Mouse (Mus musculus) heart, embryonic 13.5 days (tissue): ENCODE measurements around the gene Frmd8. TPM values are rescaled to one million over a fixed set of nuclear protein-coding genes. Genes with fewer than 3 reads are reported as not detected.

Experiments
- ATAC-seq: fragments of 200-750 bp; cut with Nextera tagmentation; 2 replicates; pipeline ENCODE4 v1.8.0; 2017; ENCODE audit warnings: moderate TSS enrichment; ENCODE audit not compliant: insufficient number of reproducible peaks, low FRiP score, low TSS enrichment; ENCODE audit errors: extremely low read depth
- H3K27ac ChIP-seq: fragments of 300-500 bp; sonication (generic); replicated peaks from 2 replicates; pipeline ENCODE4 v1.5.1; 2015; ENCODE audit warnings: moderate library complexity, mild to moderate bottlenecking, inconsistent platforms
- H3K27me3 ChIP-seq: fragments of 300-500 bp; sonication (generic); replicated peaks from 2 replicates; pipeline ENCODE4 v1.6.1; 2015; ENCODE audit warnings: mild to moderate bottlenecking, inconsistent platforms
- H3K36me3 ChIP-seq: fragments of 300-500 bp; sonication (generic); 2 replicates; pipeline ENCODE4 v1.6.1; 2015; ENCODE audit warnings: mild to moderate bottlenecking, inconsistent platforms
- H3K4me1 ChIP-seq: fragments of 300-500 bp; sonication (generic); 2 replicates; pipeline ENCODE4 v1.6.1; 2015; ENCODE audit warnings: inconsistent platforms
- H3K4me2 ChIP-seq: fragments of 300-500 bp; sonication (generic); 2 replicates; pipeline ENCODE4 v1.6.1; 2015; ENCODE audit warnings: inconsistent platforms, mild to moderate bottlenecking, moderate library complexity
- H3K4me3 ChIP-seq: fragments of 300-500 bp; sonication (generic); 2 replicates; pipeline ENCODE4 v1.5.1; 2015; ENCODE audit warnings: moderate library complexity, mild to moderate bottlenecking, inconsistent platforms
- H3K9ac ChIP-seq: fragments of 300-500 bp; sonication (generic); 2 replicates; pipeline ENCODE4 v1.6.1; 2015; ENCODE audit warnings: inconsistent platforms, mild to moderate bottlenecking, moderate library complexity
- H3K9me3 ChIP-seq: fragments of 300-500 bp; sonication (generic); 2 replicates; pipeline ENCODE4 v1.6.1; 2016; ENCODE audit warnings: inconsistent platforms
- WGBS: fragments of 180-500 bp; shearing (Covaris S2); methylation state at CpG from one replicate; pipeline ENCODE4 v1.1.7; 2015; ENCODE audit warnings: mixed read lengths; 5-methylcytosine and 5-hydroxymethylcytosine counted together
- polyA plus RNA-seq: library from polyadenylated mRNA; unstranded; fragments of >200 nt; fragmentation: Nextera tagmentation; extraction: Ambion mirVana; gene quantifications from 2 replicates; pipeline ENCODE4 v1.2.1, GENCODE M21; 2015

Frmd8 gene
- polyA plus RNA-seq = 27.4 and 29.0 TPM in 2 replicates

DNA sequence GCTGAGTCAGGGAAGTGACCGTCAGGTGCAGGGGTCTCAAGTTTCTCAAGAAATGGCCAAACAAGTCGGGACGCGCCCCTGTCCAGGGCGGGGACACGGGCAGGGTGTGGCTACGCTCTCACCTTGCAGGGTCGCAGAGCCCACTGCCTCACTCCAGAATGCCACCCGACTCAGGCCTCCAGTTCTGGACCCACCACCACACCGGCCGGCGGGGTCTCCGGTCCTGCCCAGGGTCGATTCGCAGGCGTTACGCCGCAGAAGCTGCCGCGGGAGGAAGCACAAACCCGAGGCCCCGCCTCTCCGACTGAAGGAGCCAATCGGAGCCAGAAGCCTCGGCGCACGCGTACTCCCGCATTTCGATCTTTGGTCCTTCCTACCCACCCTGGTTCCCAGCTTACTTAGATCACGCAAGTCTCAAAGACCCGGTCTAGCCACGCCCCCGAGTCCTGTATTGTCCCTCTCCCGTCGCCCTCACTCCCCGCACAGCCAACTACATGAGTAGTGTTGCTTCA is at the start of gene Frmd8:
TSS of gene Frmd8 (minus strand) at position 306 of the 512 bp plus-strand sequence.
- Histone ChIP-seq H3K9me3 (no peaks in the 10 kb centered on the region), H3K4me1 (peaks cover 63% of the 10 kb centered on the region)

DNA sequence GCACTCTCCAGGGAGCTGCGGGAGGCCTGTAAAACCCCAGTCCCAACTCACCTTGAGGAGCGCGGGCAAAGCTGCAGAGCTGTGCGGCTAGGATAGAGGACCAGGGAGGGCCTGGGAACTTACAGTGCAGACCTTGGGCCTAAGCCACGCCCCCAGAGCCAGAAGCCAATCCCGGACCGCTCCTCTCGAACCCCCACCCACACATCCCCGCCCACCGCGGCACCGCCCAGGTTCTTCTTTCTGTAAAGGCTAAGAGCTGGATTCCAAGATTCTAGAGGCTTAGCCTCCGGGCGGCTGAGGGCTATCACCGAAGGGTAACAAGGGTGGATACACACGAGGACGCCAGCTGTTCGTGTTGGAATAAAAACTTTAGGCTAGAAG is 49.6 kb upstream of the Frmd8 start, which contains the start of gene Cdc42ep2:
TSS of gene Cdc42ep2 (minus strand) at position 104 of the 381 bp plus-strand sequence.
- peak within 1 kb of the TSS; percentile 69 for H3K4me3 ChIP-seq
- peak within 1 kb of the TSS; percentile 83 for H3K9ac ChIP-seq
- ATAC-seq = peak; percentile 91
- H3K9me3 ChIP-seq = no peaks in the 10 kb centered on the region
- H3K36me3 ChIP-seq = peaks cover 6% of the 10 kb centered on the region
- H3K4me2 ChIP-seq = peak within 1 kb of the TSS; percentile 96
- H3K27ac ChIP-seq = peak within 1 kb of the TSS; percentile 88
- H3K27me3 ChIP-seq = 0 out of 2 replicates have a peak, but pooled peaks cover 3% of the 10 kb centered on the region
- peaks cover 63% of the 10 kb centered on the region for H3K4me1 ChIP-seq
- under 1% methylated on average over 18 of the region's 18 CpGs for WGBS

More for the DNA sequence above, at the start of gene Frmd8:
- ATAC-seq = peak; percentile 70
- WGBS = under 1% methylated on average over 37 of the region's 37 CpGs
- Histone ChIP-seq H3K27ac (peak within 1 kb of the TSS; percentile 61), H3K4me3 (peak within 1 kb of the TSS; percentile 89), H3K36me3 (peaks cover 22% of the 10 kb centered on the region), H3K4me2 (peak within 1 kb of the TSS; percentile 93), H3K9ac (peak within 1 kb of the TSS; percentile 94), H3K27me3 (no peaks in the 10 kb centered on the region)

DNA sequence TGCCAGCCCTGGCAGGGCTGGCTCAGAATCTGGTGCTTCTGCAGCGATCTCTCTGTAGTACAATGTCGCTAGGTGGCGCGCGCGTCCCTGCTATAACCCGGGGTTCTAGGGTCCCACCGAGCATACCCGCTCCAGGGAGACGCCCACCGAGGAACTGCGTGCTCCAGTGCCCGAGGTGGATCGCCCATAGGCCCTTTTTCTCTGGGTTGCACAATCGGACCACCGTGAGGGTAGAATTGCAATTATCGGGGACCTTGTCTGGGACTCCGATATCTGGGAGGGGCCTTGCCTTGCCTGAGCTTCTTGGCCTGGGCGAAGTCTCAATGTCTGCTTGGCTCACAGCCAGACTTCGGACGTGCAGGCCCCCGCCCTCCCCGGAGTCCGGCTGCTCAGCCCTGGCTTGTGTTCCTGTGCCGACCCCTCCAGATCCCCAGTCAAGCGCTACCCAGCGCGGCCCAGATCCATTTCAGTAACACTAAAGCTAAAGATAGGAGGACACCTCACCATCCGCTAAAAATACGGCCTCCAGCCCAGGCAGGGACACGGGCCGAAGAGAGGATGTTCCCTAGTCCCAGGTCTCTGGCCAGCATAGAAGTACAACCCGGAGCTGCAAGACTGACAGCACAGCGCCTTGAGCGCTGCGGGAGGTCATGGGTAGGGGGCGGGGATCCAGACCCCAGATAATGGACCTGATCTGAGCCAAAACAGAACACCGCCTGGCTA is 49.1 kb upstream of the Frmd8 start:
- WGBS = under 1% methylated on average over 38 of the region's 38 CpGs
- H3K4me1 ChIP-seq = peaks cover 57% of the 10 kb centered on the region
- ATAC-seq = peak; percentile 51; the same call in 1 of the 2 replicates
- H3K9me3 ChIP-seq = no peaks in the 10 kb centered on the region
- peak overlapping the region; percentile 69 for H3K4me3 ChIP-seq
- H3K27ac ChIP-seq = peak overlapping the region; percentile 88
- 0 out of 2 replicates have a peak, but pooled peaks cover 3% of the 10 kb centered on the region for H3K27me3 ChIP-seq
- H3K4me2 ChIP-seq = peak overlapping the region; percentile 96
- peaks cover 7% of the 10 kb centered on the region for H3K36me3 ChIP-seq
- H3K9ac ChIP-seq = peak overlapping the region; percentile 83

DNA sequence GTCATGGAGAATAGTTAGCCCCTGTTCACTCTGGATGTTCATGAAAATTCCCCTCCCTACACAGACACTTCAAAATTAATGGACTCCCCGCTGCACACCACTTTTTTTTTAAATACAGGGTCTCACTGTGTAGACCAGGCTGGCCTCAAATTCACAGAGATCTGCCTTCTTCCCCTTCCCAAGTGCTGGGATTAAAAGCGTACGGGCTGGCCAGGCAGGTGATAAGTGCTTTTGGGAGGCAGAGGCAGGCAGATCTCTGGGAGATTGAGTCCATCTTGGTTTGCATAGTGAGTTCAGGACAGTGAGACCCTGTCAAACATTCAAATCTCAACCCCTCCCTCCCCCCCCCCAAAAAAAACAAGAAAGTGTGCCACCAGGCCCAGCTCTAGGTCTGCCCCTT is 47.9 kb upstream of the Frmd8 start:
- Histone ChIP-seq H3K4me3 (peak overlapping the region; percentile 27), H3K4me2 (peak overlapping the region; percentile 96)
- 87% methylated on average over 3 of the region's 3 CpGs for WGBS

DNA sequence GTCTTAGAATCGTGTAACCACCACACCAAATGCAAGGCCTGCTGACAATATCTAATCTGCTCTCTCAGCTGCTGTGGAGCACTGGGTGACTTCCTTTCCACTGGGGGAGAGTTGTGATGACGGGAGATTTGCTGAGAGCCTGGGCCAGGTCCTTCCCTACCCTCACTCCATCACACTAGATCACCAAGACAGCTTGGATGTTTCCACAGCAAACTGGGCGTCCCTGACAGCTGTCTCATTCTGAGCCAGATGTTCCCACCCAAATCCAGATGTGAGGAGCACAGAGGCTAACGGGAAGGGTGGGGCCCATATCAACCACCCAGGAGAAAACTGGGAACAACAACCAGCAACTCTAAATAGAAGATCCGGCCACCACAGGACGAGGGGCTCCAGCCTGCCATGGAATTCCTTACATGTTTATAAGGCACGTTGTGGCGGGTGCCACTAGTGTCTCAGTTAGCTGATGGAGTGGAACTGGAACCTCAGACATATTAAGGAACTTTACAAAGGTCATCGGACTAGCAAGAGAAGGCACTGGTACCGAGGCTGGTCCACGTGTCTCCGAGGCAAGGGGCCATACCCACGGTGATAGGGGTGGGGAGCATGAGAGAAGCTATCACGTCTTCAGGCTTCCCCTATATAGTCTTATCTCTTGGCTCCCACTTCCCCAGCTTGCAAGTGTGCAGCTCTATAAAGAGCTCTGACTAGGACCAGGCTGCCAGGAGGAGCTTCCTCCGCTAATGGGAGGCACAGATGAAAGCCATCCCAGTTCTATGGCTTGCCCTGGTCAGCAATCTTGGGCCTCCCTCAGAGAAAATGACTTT is 47.3 kb upstream of the Frmd8 start:
- Histone ChIP-seq H3K4me1 (peaks cover 47% of the 10 kb centered on the region), H3K9me3 (no peaks in the 10 kb centered on the region), H3K36me3 (peaks cover 25% of the 10 kb centered on the region), H3K27ac (peak overlapping the region; percentile 48), H3K9ac (peak overlapping the region; percentile 70), H3K4me3 (peak overlapping the region; percentile 27), H3K4me2 (peak overlapping the region; percentile 96), H3K27me3 (0 out of 2 replicates have a peak, but pooled peaks cover 3% of the 10 kb centered on the region)
- 37% methylated on average over 15 of the region's 15 CpGs for WGBS
- no peak for ATAC-seq

More for the DNA sequence above, 47.9 kb upstream of the Frmd8 start:
- H3K27me3 ChIP-seq = 0 out of 2 replicates have a peak, but pooled peaks cover 3% of the 10 kb centered on the region
- no peaks in the 10 kb centered on the region for H3K9me3 ChIP-seq
- no peak for ATAC-seq
- peaks cover 19% of the 10 kb centered on the region for H3K36me3 ChIP-seq
- H3K9ac ChIP-seq = peak overlapping the region; percentile 70
- H3K27ac ChIP-seq = peak overlapping the region; percentile 48; the same call in 1 of the 2 replicates
- H3K4me1 ChIP-seq = peaks cover 47% of the 10 kb centered on the region

DNA sequence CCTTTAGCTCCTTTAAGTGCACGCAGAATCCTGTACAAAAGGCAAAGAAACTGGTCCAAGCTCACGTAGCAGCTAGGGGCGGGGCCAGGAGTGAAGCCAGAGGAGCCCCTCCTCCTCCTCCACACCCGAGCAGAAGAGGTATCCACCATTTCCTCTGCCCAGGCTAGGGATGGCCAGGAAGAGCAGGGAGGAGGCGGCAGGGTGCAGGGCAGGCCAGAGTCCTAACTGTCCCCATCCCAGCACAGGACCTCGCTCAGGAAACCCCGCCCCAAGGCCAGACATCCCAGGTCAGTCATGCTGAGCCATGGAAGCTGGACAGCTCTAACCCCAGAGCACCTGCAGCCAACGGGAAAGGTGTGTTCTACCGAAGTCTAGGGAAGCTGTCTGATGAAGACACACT is 46.6 kb upstream of the Frmd8 start:
- Histone ChIP-seq H3K36me3 (peaks cover 32% of the 10 kb centered on the region), H3K4me3 (peak overlapping the region; percentile 27), H3K4me2 (peak overlapping the region; percentile 96), H3K9ac (peak overlapping the region; percentile 70), H3K27me3 (0 out of 2 replicates have a peak, but pooled peaks cover 3% of the 10 kb centered on the region), H3K4me1 (peaks cover 42% of the 10 kb centered on the region), H3K9me3 (no peaks in the 10 kb centered on the region), H3K27ac (peak overlapping the region; percentile 48)
- 16% methylated on average over 9 of the region's 9 CpGs for WGBS
- no peak for ATAC-seq

DNA sequence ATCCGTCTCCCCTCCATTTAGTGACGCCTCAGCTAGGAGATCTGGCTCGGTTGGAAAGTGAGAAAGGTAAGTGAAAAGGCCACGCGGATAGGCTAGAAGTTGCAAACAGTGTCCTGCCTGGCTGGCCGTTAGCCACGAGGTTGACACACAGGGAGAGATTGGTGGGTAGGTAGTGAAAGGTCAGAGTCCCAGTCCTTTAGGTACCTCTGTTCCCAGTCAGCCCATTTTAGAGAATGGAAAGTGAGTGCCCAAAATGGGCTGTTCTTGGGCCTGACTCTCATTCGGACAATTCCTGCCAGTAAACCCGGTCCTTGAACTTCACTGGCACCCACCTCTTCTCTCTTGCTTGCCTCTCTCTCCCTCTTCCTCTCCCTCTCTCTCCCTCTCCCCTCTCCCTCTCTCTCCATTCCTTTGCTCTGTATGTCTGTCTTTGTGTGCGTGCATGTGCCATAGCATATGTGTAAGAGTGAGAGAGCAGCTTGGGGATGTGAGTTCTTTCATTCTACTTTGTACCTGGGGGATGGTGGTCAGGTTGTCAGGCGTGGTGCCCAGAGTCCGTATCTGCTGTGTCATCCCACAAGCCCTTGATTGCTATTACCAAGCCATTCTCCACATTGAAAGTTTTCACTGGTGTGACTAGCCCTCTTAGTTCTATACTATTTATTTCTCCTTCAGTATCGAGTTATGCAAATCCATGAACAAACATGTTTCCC is 38.1 kb upstream of the Frmd8 start, which contains the start of gene Dpf2:
TSS of gene Dpf2 (minus strand) at position 4 of the 713 bp plus-strand sequence.
- Histone ChIP-seq H3K9me3 (no peaks in the 10 kb centered on the region), H3K4me3 (peak within 1 kb of the TSS; percentile 82), H3K9ac (peak within 1 kb of the TSS; percentile 94), H3K36me3 (peaks cover 42% of the 10 kb centered on the region), H3K4me2 (peak within 1 kb of the TSS; percentile 72), H3K27ac (peak within 1 kb of the TSS; percentile 90), H3K4me1 (peaks cover 36% of the 10 kb centered on the region), H3K27me3 (no peaks in the 10 kb centered on the region)
- 16% methylated on average over 13 of the region's 13 CpGs for WGBS
- no peak for ATAC-seq

DNA sequence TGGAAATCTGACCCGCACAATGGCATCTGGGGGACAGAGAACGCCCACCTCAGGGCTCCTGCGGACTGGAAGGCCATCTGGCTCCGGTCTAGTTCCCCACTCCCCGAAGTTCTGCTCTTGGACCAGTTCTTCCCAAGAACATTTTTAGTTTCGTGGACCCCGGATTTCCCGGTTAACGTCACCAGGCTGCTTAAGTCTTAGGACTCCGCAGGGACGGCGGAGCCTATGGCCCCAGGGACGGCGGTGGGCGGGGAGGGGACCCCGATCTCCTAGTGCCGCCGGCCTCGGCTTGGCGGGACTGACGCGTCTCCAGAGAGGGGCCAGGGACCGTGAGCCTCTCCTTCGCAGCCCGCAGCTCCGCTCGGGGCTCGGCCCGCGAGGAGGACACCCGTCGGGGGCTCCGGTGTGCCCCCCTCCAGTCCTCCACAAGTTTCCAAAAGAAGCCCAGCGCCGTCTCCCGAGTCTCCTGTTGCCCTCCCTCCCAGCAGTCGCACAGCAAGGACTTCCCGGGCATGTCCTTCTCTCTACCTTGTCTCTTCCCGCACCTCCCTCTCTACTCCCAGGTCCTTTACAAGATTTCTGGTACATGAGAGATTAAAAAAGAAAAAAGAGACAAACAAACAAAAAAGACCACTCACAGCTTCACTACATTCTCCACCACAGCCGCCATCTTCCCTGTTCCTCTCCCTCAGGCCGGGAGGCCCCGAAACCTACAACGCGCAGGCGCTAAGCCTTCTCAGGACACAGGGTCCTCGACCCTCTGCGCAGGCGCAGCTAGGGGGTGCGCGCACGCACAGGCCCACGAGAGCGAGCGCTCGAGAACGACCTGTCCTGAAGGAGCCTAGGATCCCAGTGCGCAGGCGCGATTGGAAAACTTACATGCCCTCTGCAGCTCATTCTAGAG is 37.3 kb upstream of the Frmd8 start:
- ATAC-seq = peak; percentile 91
- Histone ChIP-seq H3K36me3 (peaks cover 37% of the 10 kb centered on the region), H3K4me1 (peaks cover 36% of the 10 kb centered on the region), H3K27me3 (no peaks in the 10 kb centered on the region), H3K9ac (peak overlapping the region; percentile 94), H3K4me2 (peak overlapping the region; percentile 72), H3K4me3 (peak overlapping the region; percentile 82), H3K9me3 (no peaks in the 10 kb centered on the region), H3K27ac (peak overlapping the region; percentile 90)
- WGBS = under 1% methylated on average over 56 of the region's 59 CpGs

DNA sequence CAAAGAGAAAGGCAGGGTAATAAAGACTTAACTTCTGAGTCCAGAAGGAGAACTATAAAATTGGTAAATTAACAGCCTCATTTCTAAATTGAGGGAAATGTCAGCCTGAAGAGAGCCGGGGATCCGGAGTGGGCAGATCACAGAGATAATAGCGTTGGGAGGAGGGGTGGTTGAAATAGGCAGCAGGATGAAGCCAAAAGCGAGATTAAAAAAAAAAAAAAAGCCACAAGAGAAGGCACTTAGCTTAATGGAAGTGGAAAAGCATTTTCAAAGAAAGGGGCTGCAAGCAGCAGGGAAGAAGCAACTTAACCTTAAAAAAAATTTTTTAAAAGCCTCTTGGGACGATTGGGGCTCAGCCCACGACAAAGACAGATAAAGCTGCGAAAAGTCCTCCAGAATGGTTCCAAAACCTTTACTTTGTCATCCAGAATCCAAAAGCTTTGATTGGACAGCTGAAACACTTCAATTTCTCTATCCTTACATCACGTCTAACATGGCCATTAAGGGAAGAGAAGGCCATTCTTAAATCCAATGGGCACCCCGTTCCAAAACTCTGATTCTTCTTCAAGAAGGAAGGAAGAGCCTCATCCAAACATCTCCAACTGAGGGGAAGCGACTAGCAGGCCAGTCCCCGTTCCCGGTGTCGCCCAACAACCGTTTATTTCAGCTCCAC is 36.5 kb upstream of the Frmd8 start:
- peak overlapping the region; percentile 94 for H3K9ac ChIP-seq
- peak overlapping the region; percentile 82 for H3K4me3 ChIP-seq
- H3K36me3 ChIP-seq = peaks cover 38% of the 10 kb centered on the region
- peaks cover 36% of the 10 kb centered on the region for H3K4me1 ChIP-seq
- ATAC-seq = no peak
- H3K4me2 ChIP-seq = peak overlapping the region; percentile 72
- peak overlapping the region; percentile 90 for H3K27ac ChIP-seq
- WGBS = 5% methylated on average over 14 of the region's 14 CpGs
- no peaks in the 10 kb centered on the region for H3K27me3 ChIP-seq
- no peaks in the 10 kb centered on the region for H3K9me3 ChIP-seq
